Mouse (Mus musculus): ENCODE measurements around the gene 2310033P09Rik. TPM values are rescaled to one million over a fixed set of nuclear protein-coding genes. Genes with fewer than 3 reads are reported as not detected.
A peak's percentile ranks its signal among the peaks of the same experiment; 100 is the strongest.

Gene 2310033P09Rik
- polyA plus RNA-seq, 1 experiment from 2014 or later = 27.8 TPM

GRCm38 (mm10) chr11:59224025-59224424 is 15.9 kb downstream of the 2310033P09Rik start:
- ATAC-seq (replicated peaks) = no peak
- Histone ChIP-seq H3K27ac (replicated peaks) (no peak overlapping the region), H3K9me3 (no peaks in the 10 kb centered on the region), H3K4me3 (no peak overlapping the region), H3K27me3 (no peaks in the 10 kb centered on the region), H3K4me1 (peaks cover 63% of the 10 kb centered on the region), H3K9ac (replicated peaks) (no peak overlapping the region), H3K4me2 (replicated peaks) (no peak overlapping the region), H3K36me3 (0 out of 2 replicates have a peak, but pooled peaks cover 5% of the 10 kb centered on the region)
- 98% methylated on average over 3 of the region's 3 CpGs for WGBS

GRCm38 (mm10) chr11:59224470-59224869 is 16.3 kb downstream of the 2310033P09Rik start:
- Histone ChIP-seq H3K36me3 (0 out of 2 replicates have a peak, but pooled peaks cover 5% of the 10 kb centered on the region), H3K9me3 (no peaks in the 10 kb centered on the region), H3K27ac (replicated peaks) (no peak overlapping the region), H3K9ac (replicated peaks) (no peak overlapping the region), H3K4me1 (peaks cover 63% of the 10 kb centered on the region), H3K4me2 (replicated peaks) (no peak overlapping the region), H3K27me3 (no peaks in the 10 kb centered on the region), H3K4me3 (no peak overlapping the region)
- no peak for ATAC-seq (replicated peaks)
- 72% methylated on average over 2 of the region's 2 CpGs for WGBS

GRCm38 (mm10) chr11:59225167-59225566 is 17.0 kb downstream of the 2310033P09Rik start:
- Histone ChIP-seq H3K27ac (replicated peaks) (no peak overlapping the region), H3K27me3 (no peaks in the 10 kb centered on the region), H3K4me3 (no peak overlapping the region), H3K4me2 (replicated peaks) (no peak overlapping the region), H3K36me3 (0 out of 2 replicates have a peak, but pooled peaks cover 5% of the 10 kb centered on the region), H3K9me3 (no peaks in the 10 kb centered on the region), H3K4me1 (peaks cover 63% of the 10 kb centered on the region), H3K9ac (replicated peaks) (0 out of 2 replicates have a peak overlapping the region, but pooled peaks have one; percentile 4)
- ATAC-seq (replicated peaks) = no peak
- 88% methylated on average over 2 of the region's 2 CpGs for WGBS

GRCm38 (mm10) chr11:59226251-59226650 is 18.1 kb downstream of the 2310033P09Rik start:
- Histone ChIP-seq H3K4me1 (peaks cover 59% of the 10 kb centered on the region), H3K4me2 (replicated peaks) (peak overlapping the region; percentile 93), H3K27ac (replicated peaks) (0 out of 2 replicates have a peak overlapping the region, but pooled peaks have one; percentile 2), H3K4me3 (peak overlapping the region; percentile 92), H3K27me3 (no peaks in the 10 kb centered on the region), H3K9ac (replicated peaks) (peak overlapping the region; percentile 98), H3K9me3 (no peaks in the 10 kb centered on the region), H3K36me3 (0 out of 2 replicates have a peak, but pooled peaks cover 5% of the 10 kb centered on the region)
- ATAC-seq (replicated peaks) = no peak
- 67% methylated on average over 3 of the region's 3 CpGs for WGBS

- Histone ChIP-seq H3K4me2 (replicated peaks) (peak overlapping the region; percentile 93), H3K27ac (replicated peaks) (0 out of 2 replicates have a peak overlapping the region, but pooled peaks have one; percentile 86), H3K4me1 (peaks cover 56% of the 10 kb centered on the region), H3K27me3 (no peaks in the 10 kb centered on the region), H3K36me3 (0 out of 2 replicates have a peak, but pooled peaks cover 5% of the 10 kb centered on the region), H3K4me3 (peak overlapping the region; percentile 92), H3K9me3 (no peaks in the 10 kb centered on the region), H3K9ac (replicated peaks) (peak overlapping the region; percentile 98)
- WGBS = 6% methylated on average over 21 of the region's 21 CpGs
- ATAC-seq (replicated peaks) = no peak
These were observed 18.9 kb downstream of the 2310033P09Rik start for GRCm38 (mm10) chr11:59226787-59227603.

- Histone ChIP-seq H3K4me3 (peak overlapping the region; percentile 92), H3K4me1 (peaks cover 51% of the 10 kb centered on the region), H3K4me2 (replicated peaks) (peak overlapping the region; percentile 93), H3K9ac (replicated peaks) (peak overlapping the region; percentile 98), H3K9me3 (no peaks in the 10 kb centered on the region), H3K27me3 (no peaks in the 10 kb centered on the region), H3K36me3 (0 out of 2 replicates have a peak, but pooled peaks cover 5% of the 10 kb centered on the region), H3K27ac (replicated peaks) (peak overlapping the region; percentile 86)
- ATAC-seq (replicated peaks) = peak; percentile 75
- under 1% methylated on average over 50 of the region's 51 CpGs for WGBS
These were observed 19.5 kb downstream of the 2310033P09Rik start for GRCm38 (mm10) chr11:59227604-59228121.

GRCm38 (mm10) chr11:59228122-59228953 is 20.2 kb downstream of the 2310033P09Rik start, which contains the start of gene Arf1:
Gene Arf1 (minus strand): TSS chr11:59228270.
- ATAC-seq (replicated peaks) = peak; percentile 96
- Histone ChIP-seq H3K27ac (replicated peaks) (peak within 1 kb of the TSS; percentile 86), H3K27me3 (no peaks in the 10 kb centered on the region), H3K9me3 (no peaks in the 10 kb centered on the region), H3K9ac (replicated peaks) (peak within 1 kb of the TSS; percentile 98), H3K36me3 (0 out of 2 replicates have a peak, but pooled peaks cover 3% of the 10 kb centered on the region), H3K4me1 (peaks cover 46% of the 10 kb centered on the region), H3K4me2 (replicated peaks) (peak within 1 kb of the TSS; percentile 93), H3K4me3 (peak within 1 kb of the TSS; percentile 92)
- WGBS = 3% methylated on average over 58 of the region's 59 CpGs

- no peaks in the 10 kb centered on the region for H3K9me3 ChIP-seq
- no peak for ATAC-seq (replicated peaks)
- H3K4me2 ChIP-seq (replicated peaks) = no peak overlapping the region
- peaks cover 29% of the 10 kb centered on the region for H3K4me1 ChIP-seq
- H3K27me3 ChIP-seq = no peaks in the 10 kb centered on the region
- WGBS = 13% methylated on average over 7 of the region's 7 CpGs
- H3K36me3 ChIP-seq = no peaks in the 10 kb centered on the region
- no peak overlapping the region for H3K9ac ChIP-seq (replicated peaks)
- H3K27ac ChIP-seq (replicated peaks) = no peak overlapping the region
- H3K4me3 ChIP-seq = no peak overlapping the region
These were observed 22.1 kb downstream of the 2310033P09Rik start for GRCm38 (mm10) chr11:59230144-59230760.

GRCm38 (mm10) chr11:59232797-59233196 is 24.7 kb downstream of the 2310033P09Rik start:
- H3K9ac ChIP-seq (replicated peaks) = no peak overlapping the region
- no peak overlapping the region for H3K27ac ChIP-seq (replicated peaks)
- no peak for ATAC-seq (replicated peaks)
- no peaks in the 10 kb centered on the region for H3K27me3 ChIP-seq
- no peak overlapping the region for H3K4me3 ChIP-seq
- peaks cover 9% of the 10 kb centered on the region for H3K4me1 ChIP-seq
- H3K36me3 ChIP-seq = no peaks in the 10 kb centered on the region
- no peak overlapping the region for H3K4me2 ChIP-seq (replicated peaks)
- no peaks in the 10 kb centered on the region for H3K9me3 ChIP-seq
- 49% methylated on average over 2 of the region's 2 CpGs for WGBS

GRCm38 (mm10) chr11:59238525-59239427 is 30.7 kb downstream of the 2310033P09Rik start:
- Histone ChIP-seq H3K27me3 (no peaks in the 10 kb centered on the region), H3K36me3 (no peaks in the 10 kb centered on the region), H3K9me3 (no peaks in the 10 kb centered on the region), H3K27ac (replicated peaks) (no peak overlapping the region), H3K4me2 (replicated peaks) (no peak overlapping the region), H3K4me3 (no peak overlapping the region), H3K4me1 (peaks cover 8% of the 10 kb centered on the region), H3K9ac (replicated peaks) (no peak overlapping the region)
- WGBS = 3% methylated on average over 14 of the region's 15 CpGs
- ATAC-seq (replicated peaks) = 0 out of 2 replicates have a peak, but pooled peaks have one; percentile 26

All from forebrain, embryonic 15.5 days (tissue).